In the genomic region with DNA sequence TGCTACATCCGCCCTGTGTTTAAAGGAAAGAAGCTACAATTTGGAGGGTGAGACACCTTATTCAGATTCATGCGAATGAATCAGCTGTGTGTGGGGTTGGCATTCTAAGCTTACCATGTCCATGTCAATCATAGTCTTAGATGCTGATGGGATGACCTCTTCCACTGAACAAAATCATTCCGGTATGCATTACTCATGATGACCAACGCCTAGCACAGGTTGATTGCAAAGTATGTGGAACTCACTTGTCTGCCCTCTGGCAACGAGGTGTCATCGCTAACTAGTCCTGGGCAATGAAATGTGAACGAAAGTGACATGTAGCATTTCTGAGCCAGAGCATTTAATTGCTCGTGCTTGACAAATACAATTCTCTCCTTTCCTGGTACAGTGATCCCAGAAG, we compare ENCODE assay signal across 17 mouse cellular contexts.
"Had no signal": no experiment of that assay in that cellular context is flagged by ENCODE, and none has a peak within 500 bp of the region (broad histone marks: within the 10 kb centered on the region; RNA-seq: fewer than 3 reads in every experiment).

No protein-coding gene starts in this region.

- H3K9me3 ChIP-seq: intestine, embryonic 15.5 days; liver, embryonic 13.5 days; neural tube, embryonic 13.5 days had no signal

- H3K4me2 ChIP-seq: intestine, embryonic 15.5 days; liver, embryonic 13.5 days; neural tube, embryonic 13.5 days had no signal

- H3K27ac ChIP-seq: intestine, embryonic 15.5 days; liver, embryonic 13.5 days; neural tube, embryonic 13.5 days; stomach, postnatal 0 days had no signal

- H3K4me3 ChIP-seq: intestine, embryonic 15.5 days; liver, embryonic 13.5 days; myocyte; neural tube, embryonic 13.5 days had no signal

- ATAC-seq: intestine, embryonic 15.5 days had no signal

- H3K4me1 ChIP-seq: intestine, embryonic 15.5 days; liver, embryonic 13.5 days; neural tube, embryonic 13.5 days had no signal

- DNase-seq: kidney, adult 11 months; kidney, adult 9 months; kidney, postnatal 14 days; kidney, postnatal 4 days; liver, embryonic 13.5 days; lung, adult 2 months; lung, postnatal 14 days; lung, postnatal 4 days; right cerebral cortex, adult 18-20 months; right cerebral cortex, postnatal 14 days; right cerebral cortex, postnatal 4 days; thymus, adult 2 months; thymus, postnatal 14 days had no signal

- H3K27me3 ChIP-seq: intestine, embryonic 15.5 days; liver, embryonic 13.5 days; neural tube, embryonic 13.5 days had no signal

- H3K9ac ChIP-seq: intestine, embryonic 15.5 days; liver, embryonic 13.5 days; neural tube, embryonic 13.5 days had no signal

- H3K36me3 ChIP-seq: intestine, embryonic 15.5 days; liver, embryonic 13.5 days; neural tube, embryonic 13.5 days had no signal
